Mouse (Mus musculus): ENCODE measurements around the gene Ryr1. TPM values are rescaled to one million over a fixed set of nuclear protein-coding genes. Genes with fewer than 3 reads are reported as not detected.

Gene Ryr1
- polyA plus RNA-seq, 1 experiment from 2014 or later, result 0.01 TPM

DNA sequence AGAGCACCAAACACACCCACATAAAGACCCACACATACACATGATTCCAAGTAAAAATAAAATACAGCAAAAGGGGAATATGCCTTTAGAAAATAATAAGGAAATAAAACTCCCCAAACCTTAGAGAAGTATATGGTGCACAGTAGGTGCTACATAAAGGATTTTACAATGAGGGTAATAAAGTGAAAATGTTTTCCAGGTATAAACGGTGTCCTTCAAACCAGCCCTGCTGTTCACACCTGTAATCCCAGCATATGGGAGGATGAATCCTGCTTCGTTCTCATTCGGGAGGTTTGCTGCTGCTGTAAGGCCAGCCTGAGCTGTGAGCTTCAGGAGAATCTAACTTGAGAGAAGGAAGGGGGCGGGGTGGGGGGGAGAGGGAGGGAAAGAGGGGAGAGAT lies 9.3 kb upstream of the Ryr1 start:
- no peaks in the 10 kb centered on the region for H3K9me3 ChIP-seq (ENCODE audit: low read length)
- H3K4me2 ChIP-seq (replicated peaks; ENCODE audit: low read depth, low read length), result peak overlapping the region; percentile 44; the same call in 1 of the 2 replicates
- 5% methylated on average over 4 of the region's 4 CpGs for WGBS
- H3K4me3 ChIP-seq (ENCODE audit: low read depth, low read length), result peak overlapping the region; percentile 12; the same call in 1 of the 2 replicates
- TF ChIP-seq EP300 (IDR thresholded peaks at IDR 0.05), result no peak
- no peak for TF ChIP-seq CTCF (IDR thresholded peaks at IDR 0.05)
- ATAC-seq (no peak), DNase-seq (ENCODE audit: low spot score) (no peak)
- H3K27me3 ChIP-seq (replicated peaks; ENCODE audit: insufficient read depth, low read length), result no peaks in the 10 kb centered on the region
- no peak overlapping the region for H3K27ac ChIP-seq (ENCODE audit: low read length)
- H3K36me3 ChIP-seq (ENCODE audit: insufficient read depth, low read length), result no peaks in the 10 kb centered on the region
- no peak overlapping the region for H3K9ac ChIP-seq (replicated peaks; ENCODE audit: low read depth)
- no peaks in the 10 kb centered on the region for H3K4me1 ChIP-seq (ENCODE audit: insufficient read depth, low read depth, low read length)

DNA sequence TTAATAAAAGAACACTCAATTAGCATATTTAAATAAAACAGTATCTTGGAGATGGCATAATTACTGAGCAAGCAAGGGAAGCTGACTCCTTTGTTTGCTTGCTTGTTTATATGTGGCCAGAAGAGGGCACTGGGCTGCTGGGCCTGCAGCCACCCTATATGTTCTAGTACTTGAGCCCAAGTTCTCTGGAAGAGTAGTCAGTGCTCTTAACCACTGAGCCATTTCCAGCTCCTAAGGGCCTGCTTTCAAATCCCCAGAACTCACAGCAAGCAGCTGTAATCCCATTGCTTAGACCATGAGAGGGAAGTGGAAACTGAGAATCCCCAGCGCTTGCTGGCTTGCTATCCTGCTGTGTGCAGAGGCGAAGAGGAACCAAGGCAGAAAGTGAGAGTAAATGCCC lies 3.7 kb upstream of the Ryr1 start:
- DNase-seq (ENCODE audit: low spot score) (peak; percentile 61), ATAC-seq (no peak)
- H3K27ac ChIP-seq (ENCODE audit: low read length), result no peak overlapping the region
- WGBS, result 72% methylated on average over 2 of the region's 2 CpGs
- H3K36me3 ChIP-seq (ENCODE audit: insufficient read depth, low read length), result no peaks in the 10 kb centered on the region
- TF ChIP-seq EP300 (IDR thresholded peaks at IDR 0.05) (no peak), CTCF (IDR thresholded peaks at IDR 0.05) (peak; percentile 73)
- no peak overlapping the region for H3K9ac ChIP-seq (replicated peaks; ENCODE audit: low read depth)
- H3K4me3 ChIP-seq (ENCODE audit: low read depth, low read length), result no peak overlapping the region
- peaks cover 4% of the 10 kb centered on the region; the same call in 1 of the 2 replicates for H3K4me1 ChIP-seq (ENCODE audit: insufficient read depth, low read depth, low read length)
- H3K27me3 ChIP-seq (replicated peaks; ENCODE audit: insufficient read depth, low read length), result no peaks in the 10 kb centered on the region
- no peak overlapping the region for H3K4me2 ChIP-seq (replicated peaks; ENCODE audit: low read depth, low read length)
- no peaks in the 10 kb centered on the region for H3K9me3 ChIP-seq (ENCODE audit: low read length)

DNA sequence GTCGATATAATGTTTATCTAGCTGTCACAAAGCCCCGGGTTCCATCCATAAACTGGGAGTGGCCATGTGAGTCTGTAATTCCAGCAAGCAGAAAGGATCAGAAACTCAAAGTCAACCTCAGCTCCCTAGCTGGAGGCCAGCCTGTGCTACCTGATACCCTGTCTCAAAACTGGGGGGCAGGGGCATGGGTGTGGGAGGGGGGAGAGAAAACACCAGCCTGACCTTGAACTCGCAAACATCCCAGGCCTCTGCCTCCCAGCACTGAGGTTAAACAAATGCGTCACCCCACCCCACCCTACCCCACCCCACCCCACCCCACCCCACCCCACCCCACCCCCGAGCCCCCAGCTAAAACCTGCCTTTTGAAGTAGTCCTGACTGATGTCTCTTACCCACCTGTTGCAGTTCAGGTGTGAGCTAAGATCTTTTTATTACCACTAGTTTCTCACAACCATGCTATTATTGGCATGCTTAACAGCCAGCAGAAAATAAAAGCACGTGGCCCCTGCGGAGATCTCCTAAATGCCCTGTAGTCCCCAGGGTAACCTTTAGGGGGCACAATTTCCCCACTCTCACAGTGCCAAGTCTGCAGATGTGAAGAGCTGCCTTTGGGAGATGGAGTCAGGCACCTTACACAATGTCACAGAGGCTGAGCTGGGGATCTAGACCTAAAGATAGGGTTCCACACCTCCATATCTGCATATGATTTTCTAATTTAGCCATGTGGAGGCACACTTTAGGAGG lies 1.4 kb upstream of the Ryr1 start:
- 7% methylated on average over 7 of the region's 7 CpGs for WGBS
- peak; percentile 59 for DNase-seq (ENCODE audit: low spot score)

DNA sequence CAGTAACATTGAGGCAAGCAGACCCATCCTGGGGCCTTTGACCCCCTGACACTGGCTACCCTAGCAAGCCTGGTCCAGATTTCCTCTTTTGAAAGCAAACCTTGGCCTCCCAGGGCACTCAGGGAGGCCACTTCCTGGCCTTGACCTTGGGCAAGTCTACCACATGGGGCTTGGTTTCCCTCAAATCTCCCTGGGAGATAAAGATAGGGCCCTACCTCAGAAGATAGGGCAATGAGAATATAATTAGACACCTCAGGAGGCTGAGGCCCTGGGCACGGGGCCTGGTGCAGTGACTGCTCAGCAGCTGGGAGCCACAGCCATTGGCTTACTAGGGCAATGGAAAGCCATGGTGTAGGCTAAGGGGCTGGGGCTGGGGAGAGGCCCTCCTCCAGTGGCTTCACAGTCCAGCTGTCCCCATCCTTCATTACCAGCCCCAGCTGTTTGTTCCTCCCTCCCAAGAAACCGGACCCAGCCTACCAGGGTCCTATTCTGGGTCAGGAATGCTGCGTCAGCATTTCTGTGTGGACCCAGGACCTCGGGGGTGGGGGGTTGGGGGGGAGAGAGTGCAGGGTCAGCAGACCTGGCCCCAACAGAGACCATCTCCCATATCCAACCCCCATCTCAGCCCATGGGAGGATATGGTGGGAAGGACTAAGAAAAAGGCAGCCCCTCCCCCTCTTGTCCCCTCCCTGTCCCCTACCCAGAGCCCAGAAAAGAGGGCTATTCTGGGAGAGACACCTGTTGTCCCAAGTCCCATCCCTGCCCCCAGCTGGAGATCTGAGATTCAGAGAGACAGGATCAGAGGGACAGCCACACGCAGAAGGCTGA lies 1.2 kb downstream of the Ryr1 start:
- WGBS, result 51% methylated on average over 5 of the region's 5 CpGs
- H3K4me2 ChIP-seq (replicated peaks; ENCODE audit: low read depth, low read length), result no peak overlapping the region
- H3K9ac ChIP-seq (replicated peaks; ENCODE audit: low read depth), result no peak overlapping the region
- no peak for TF ChIP-seq CTCF (IDR thresholded peaks at IDR 0.05)
- no peak for TF ChIP-seq EP300 (IDR thresholded peaks at IDR 0.05)
- no peaks in the 10 kb centered on the region for H3K9me3 ChIP-seq (ENCODE audit: low read length)
- DNase-seq (ENCODE audit: low spot score) (no peak), ATAC-seq (no peak)
- peaks cover 4% of the 10 kb centered on the region; the same call in 1 of the 2 replicates for H3K4me1 ChIP-seq (ENCODE audit: insufficient read depth, low read depth, low read length)
- H3K36me3 ChIP-seq (ENCODE audit: insufficient read depth, low read length), result no peaks in the 10 kb centered on the region
- no peak overlapping the region for H3K27ac ChIP-seq (ENCODE audit: low read length)
- H3K27me3 ChIP-seq (replicated peaks; ENCODE audit: insufficient read depth, low read length), result no peaks in the 10 kb centered on the region
- H3K4me3 ChIP-seq (ENCODE audit: low read depth, low read length), result no peak overlapping the region

More for the DNA sequence above, 1.4 kb upstream of the Ryr1 start:
- no peak overlapping the region for H3K4me2 ChIP-seq (replicated peaks; ENCODE audit: low read depth, low read length)
- H3K36me3 ChIP-seq (ENCODE audit: insufficient read depth, low read length), result no peaks in the 10 kb centered on the region
- ATAC-seq, result peak; percentile 59
- H3K9me3 ChIP-seq (ENCODE audit: low read length), result no peaks in the 10 kb centered on the region
- H3K4me3 ChIP-seq (ENCODE audit: low read depth, low read length), result no peak overlapping the region
- H3K4me1 ChIP-seq (ENCODE audit: insufficient read depth, low read depth, low read length), result peaks cover 4% of the 10 kb centered on the region; the same call in 1 of the 2 replicates
- TF ChIP-seq CTCF (IDR thresholded peaks at IDR 0.05) (peak; percentile 78), EP300 (IDR thresholded peaks at IDR 0.05) (no peak)
- no peaks in the 10 kb centered on the region for H3K27me3 ChIP-seq (replicated peaks; ENCODE audit: insufficient read depth, low read length)
- H3K9ac ChIP-seq (replicated peaks; ENCODE audit: low read depth), result no peak overlapping the region
- H3K27ac ChIP-seq (ENCODE audit: low read length), result no peak overlapping the region

DNA sequence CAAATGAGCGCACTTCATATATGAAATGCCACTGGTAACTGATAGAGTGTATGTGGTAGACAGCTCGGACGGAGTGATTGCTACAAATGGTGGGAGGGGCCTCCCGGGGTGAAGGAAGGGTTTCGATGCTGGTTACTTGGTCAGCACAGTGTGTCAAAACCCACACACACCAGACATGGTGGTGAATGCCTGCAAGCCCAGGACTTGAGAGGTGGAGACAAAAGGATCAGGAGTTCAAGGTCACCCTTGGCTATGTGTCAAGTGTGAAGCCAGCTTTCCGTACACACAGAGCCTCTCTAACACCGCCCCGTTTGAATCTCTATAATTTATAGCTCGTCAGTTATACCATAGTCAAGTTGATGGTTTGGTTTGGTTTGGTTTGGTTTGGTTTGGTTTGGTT lies 2.2 kb downstream of the Ryr1 start:
- H3K4me2 ChIP-seq (replicated peaks; ENCODE audit: low read depth, low read length), result no peak overlapping the region
- no peak overlapping the region for H3K9ac ChIP-seq (replicated peaks; ENCODE audit: low read depth)
- H3K4me3 ChIP-seq (ENCODE audit: low read depth, low read length), result no peak overlapping the region
- peaks cover 4% of the 10 kb centered on the region; the same call in 1 of the 2 replicates for H3K4me1 ChIP-seq (ENCODE audit: insufficient read depth, low read depth, low read length)
- no peaks in the 10 kb centered on the region for H3K27me3 ChIP-seq (replicated peaks; ENCODE audit: insufficient read depth, low read length)
- DNase-seq (ENCODE audit: low spot score) (no peak), ATAC-seq (no peak)
- no peak overlapping the region for H3K27ac ChIP-seq (ENCODE audit: low read length)
- no peaks in the 10 kb centered on the region for H3K36me3 ChIP-seq (ENCODE audit: insufficient read depth, low read length)
- H3K9me3 ChIP-seq (ENCODE audit: low read length), result no peaks in the 10 kb centered on the region
- WGBS, result 86% methylated on average over 9 of the region's 9 CpGs
- no peak for TF ChIP-seq CTCF (IDR thresholded peaks at IDR 0.05)
- TF ChIP-seq EP300 (IDR thresholded peaks at IDR 0.05), result no peak

DNA sequence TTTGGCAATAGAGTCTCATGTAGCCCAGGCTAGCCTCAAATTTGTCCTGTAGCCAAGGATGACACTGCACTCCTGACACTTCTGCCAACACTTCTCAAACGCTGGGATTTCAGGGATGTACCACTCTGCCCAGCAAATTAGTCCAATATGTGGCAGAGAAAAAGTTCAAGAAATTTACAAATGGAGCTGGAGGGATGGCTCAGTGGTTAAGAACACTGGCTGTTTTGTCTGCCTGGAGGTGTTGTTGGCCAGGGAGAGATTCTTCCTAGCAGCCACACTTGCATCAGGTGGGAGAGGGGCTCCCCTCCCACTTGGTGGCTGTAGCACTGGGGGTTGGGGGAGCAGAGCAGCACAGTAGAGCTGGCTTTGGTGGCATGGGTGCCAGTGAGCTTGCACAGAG lies 5.5 kb downstream of the Ryr1 start:
- TF ChIP-seq CTCF (IDR thresholded peaks at IDR 0.05) (no peak), EP300 (IDR thresholded peaks at IDR 0.05) (no peak)
- Histone ChIP-seq H3K4me1 (ENCODE audit: insufficient read depth, low read depth, low read length) (peaks cover under 1% of the 10 kb centered on the region; the same call in 1 of the 2 replicates), H3K27ac (ENCODE audit: low read length) (no peak overlapping the region), H3K27me3 (replicated peaks; ENCODE audit: insufficient read depth, low read length) (no peaks in the 10 kb centered on the region), H3K9ac (replicated peaks; ENCODE audit: low read depth) (no peak overlapping the region), H3K9me3 (ENCODE audit: low read length) (no peaks in the 10 kb centered on the region), H3K4me2 (replicated peaks; ENCODE audit: low read depth, low read length) (no peak overlapping the region), H3K36me3 (ENCODE audit: insufficient read depth, low read length) (no peaks in the 10 kb centered on the region), H3K4me3 (ENCODE audit: low read depth, low read length) (no peak overlapping the region)
- DNase-seq (ENCODE audit: low spot score) (no peak), ATAC-seq (no peak)
- WGBS, result 71% methylated on average over 1 of the region's 1 CpGs

All from lung, postnatal 0 days (tissue).